Comparison of ENCODE assay signal across 33 mouse cellular contexts in the genomic region with DNA sequence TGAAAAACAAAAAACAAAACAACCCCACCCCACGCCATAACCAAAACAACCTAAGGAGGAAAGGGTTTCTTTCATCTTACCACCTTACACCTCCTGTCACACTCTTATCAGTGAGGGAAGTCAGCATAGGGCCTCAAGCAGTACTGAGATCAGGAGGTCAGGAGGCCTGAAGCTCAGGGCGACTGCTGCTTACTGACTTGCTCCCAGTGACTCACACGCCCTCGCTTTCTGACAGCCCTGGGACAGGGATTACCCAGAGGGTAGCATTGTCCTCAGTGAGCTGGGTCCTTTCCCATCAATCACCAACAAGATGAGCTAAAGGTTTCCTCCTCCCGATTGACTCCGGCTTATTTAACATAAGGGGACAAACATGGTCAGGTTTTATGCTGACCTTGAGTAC. TPM values are rescaled to one million over a fixed set of nuclear protein-coding genes. Genes with fewer than 3 reads are reported as not detected.
DNase-seq lines count a peak whose midpoint lies in the region; ATAC-seq lines count a peak whose summit lies in the region.
"Had no signal": no experiment of that assay in that cellular context is flagged by ENCODE, and none has a peak within 500 bp of the region (broad histone marks: within the 10 kb centered on the region; RNA-seq: fewer than 3 reads in every experiment).

No protein-coding gene starts in this region.

- peak; percentile 63 for DNase-seq in adrenal gland, adult 8-10 months
- no peak for DNase-seq in adrenal gland, postnatal 10 days
- peak; percentile 32 for DNase-seq in T-cell, adult 2 months (ENCODE audit: low spot score)
- DNase-seq in induced T-regulatory cell, adult 2 months (ENCODE audit: low read depth): peak; percentile 70
- no peak for DNase-seq in testis, postnatal 10 days (ENCODE audit: low spot score)
- DNase-seq in layer of hippocampus, postnatal 10 days (ENCODE audit: low spot score in 2 of 2): no peak
- no peak for DNase-seq in lung, postnatal 14 days
- DNase-seq: cerebellum, adult 8-10 months; cerebellum, postnatal 25 days; gastrocnemius, postnatal 10 days; heart, postnatal 14 days; kidney, adult 8-10 months; layer of hippocampus, adult 9-11 months; lung, adult 2 months; lung, postnatal 10 days; midbrain, embryonic 14.5 days; retina, postnatal 1 day; right cerebral cortex, postnatal 14 days; thymus, adult 18-20 months; thymus, postnatal 36 days had no signal

- no peaks in the 10 kb centered on the region for H3K36me3 ChIP-seq in liver, embryonic 15.5 days (replicated peaks)
- H3K36me3 ChIP-seq: embryonic facial prominence, embryonic 10.5 days; embryonic facial prominence, embryonic 15.5 days; G1E; hindbrain, embryonic 10.5 days; intestine, embryonic 15.5 days; neural tube, embryonic 15.5 days had no signal

- no peak for ATAC-seq in liver, embryonic 15.5 days (ENCODE audit: insufficient read depth)
- ATAC-seq: forebrain, embryonic 13.5 days; hindbrain, embryonic 16.5 days; intestine, embryonic 15.5 days; Patski had no signal

- no peaks in the 10 kb centered on the region for H3K9me3 ChIP-seq in liver, embryonic 15.5 days (replicated peaks)
- H3K9me3 ChIP-seq: embryonic facial prominence, embryonic 10.5 days; embryonic facial prominence, embryonic 15.5 days; forebrain, embryonic 13.5 days; G1E; hindbrain, embryonic 10.5 days; intestine, embryonic 15.5 days; neural tube, embryonic 15.5 days had no signal

- no peak overlapping the region for H3K4me3 ChIP-seq in liver, embryonic 15.5 days (replicated peaks)
- H3K4me3 ChIP-seq: embryonic facial prominence, embryonic 10.5 days; embryonic facial prominence, embryonic 15.5 days; forebrain, embryonic 13.5 days; hindbrain, embryonic 10.5 days; intestine, embryonic 15.5 days; left cerebral cortex, adult 2 months; neural tube, embryonic 15.5 days had no signal

- peak overlapping the region; percentile 56; the same call in 1 of the 2 replicates for H3K27ac ChIP-seq in liver, embryonic 15.5 days (replicated peaks)
- H3K27ac ChIP-seq: embryonic facial prominence, embryonic 10.5 days; embryonic facial prominence, embryonic 15.5 days; forebrain, embryonic 13.5 days; hindbrain, embryonic 10.5 days; intestine, embryonic 15.5 days; kidney, postnatal 0 days; left cerebral cortex, adult 2 months; neural tube, embryonic 15.5 days had no signal

- WGBS in liver, embryonic 15.5 days (ENCODE audit: insufficient replicate concordance): 52% methylated on average over 6 of the region's 6 CpGs

- H3K4me1 ChIP-seq in liver, embryonic 15.5 days (replicated peaks): peaks cover 47% of the 10 kb centered on the region
- H3K4me1 ChIP-seq: intestine, embryonic 15.5 days had no signal

- H3K27me3 ChIP-seq in liver, embryonic 15.5 days: no peaks in the 10 kb centered on the region
- H3K27me3 ChIP-seq: embryonic facial prominence, embryonic 15.5 days; intestine, embryonic 15.5 days; neural tube, embryonic 15.5 days; Patski had no signal

- 0 out of 2 replicates have a peak overlapping the region, but pooled peaks have one; percentile 9 for H3K4me2 ChIP-seq in liver, embryonic 15.5 days
- H3K4me2 ChIP-seq: embryonic facial prominence, embryonic 15.5 days; forebrain, embryonic 13.5 days; intestine, embryonic 15.5 days; neural tube, embryonic 15.5 days had no signal

- no peak overlapping the region for H3K9ac ChIP-seq in liver, embryonic 15.5 days
- H3K9ac ChIP-seq: embryonic facial prominence, embryonic 15.5 days; forebrain, embryonic 13.5 days; intestine, embryonic 15.5 days; neural tube, embryonic 15.5 days had no signal

RNA-seq across cellular contexts. Expression of a gene that starts 4.5 kb away (rescaled TPM):
- total RNA-seq in adrenal gland, adult 8-10 months (2022): 100 to 1,000 TPM; 203 to 250 (median 221) TPM
- total RNA-seq in adrenal gland, postnatal 10 days (2021): 100 to 1,000 TPM; 177 to 229 TPM
- polyA plus RNA-seq in liver, embryonic 15.5 days (2015; fragmentation: Nextera tagmentation; extraction: Ambion mirVana): 79.2 and 82.0 TPM in 2 replicates
- total RNA-seq in layer of hippocampus, postnatal 10 days (2021): 100 to 1,000 TPM; 141 to 144 TPM

RNA-seq across cellular contexts. Expression of a gene that starts 43.8 kb away (rescaled TPM):
- total RNA-seq in adrenal gland, adult 8-10 months (2022): 1 to 10 TPM; 2.7 to 5.0 (median 4.3) TPM
- 1 to 10 TPM; 3.3 to 3.9 TPM for total RNA-seq in adrenal gland, postnatal 10 days (2021)
- polyA plus RNA-seq in liver, embryonic 15.5 days (2015; fragmentation: Nextera tagmentation; extraction: Ambion mirVana): 1.4 and 1.6 TPM in 2 replicates
- total RNA-seq in layer of hippocampus, postnatal 10 days (2021): 1 to 10 TPM; 1.0 to 1.1 TPM
- total RNA-seq: monocyte, adult 5-6 weeks had no signal

RNA-seq across cellular contexts. Expression of a gene that starts 49.1 kb away (rescaled TPM):
- total RNA-seq in adrenal gland, adult 8-10 months (2022): 10 to 100 TPM; 55.4 to 81.7 (median 66.8) TPM
- total RNA-seq in adrenal gland, postnatal 10 days (2021): 10 to 100 TPM; 60.4 to 72.7 TPM
- 6.7 and 7.7 TPM in 2 replicates for polyA plus RNA-seq in liver, embryonic 15.5 days (2015; fragmentation: Nextera tagmentation; extraction: Ambion mirVana)
- total RNA-seq in layer of hippocampus, postnatal 10 days (2021): 100 to 1,000 TPM; 204 to 206 TPM

RNA-seq across cellular contexts. Expression of a gene that starts 55.0 kb away (rescaled TPM):
- total RNA-seq in adrenal gland, adult 8-10 months (2022): 100 to 1,000 TPM in 1 of 4 experiments, 10 to 100 TPM in 3; 94.1 to 101 (median 96.2) TPM
- 10 to 100 TPM; 73.1 to 74.8 TPM for total RNA-seq in adrenal gland, postnatal 10 days (2021)
- 32.1 and 32.6 TPM in 2 replicates for polyA plus RNA-seq in liver, embryonic 15.5 days (2015; fragmentation: Nextera tagmentation; extraction: Ambion mirVana)
- 10 to 100 TPM; 94.9 to 95.2 TPM for total RNA-seq in layer of hippocampus, postnatal 10 days (2021)

RNA-seq across cellular contexts. Expression of a gene that starts 59.5 kb away (rescaled TPM):
- total RNA-seq in adrenal gland, adult 8-10 months (2022): 10 to 100 TPM; 21.1 to 32.2 (median 27.0) TPM
- total RNA-seq in adrenal gland, postnatal 10 days (2021): 10 to 100 TPM; 36.3 to 41.2 TPM
- 12.5 and 14.0 TPM in 2 replicates for polyA plus RNA-seq in liver, embryonic 15.5 days (2015; fragmentation: Nextera tagmentation; extraction: Ambion mirVana)
- 10 to 100 TPM in 1 of 2 experiments, 1 to 10 TPM in 1; 6.7 to 10.4 TPM for total RNA-seq in layer of hippocampus, postnatal 10 days (2021)

Comparison
In these comparisons a context has a peak if more than half of its experiments do, and no peak if none do; other contexts are left out.
1. DNase-seq: peak in adrenal gland, adult 8-10 months (single experiment), T-cell, adult 2 months (single experiment) and induced T-regulatory cell, adult 2 months (single experiment); none in adrenal gland, postnatal 10 days (single experiment), testis, postnatal 10 days (single experiment), layer of hippocampus, postnatal 10 days (0 of 2) and lung, postnatal 14 days (single experiment).